Mouse (Mus musculus) kidney, postnatal 25 days (tissue): ENCODE data around the gene Klhl9.
"Not testable (repeated sequence)": the region's sequence is repeated elsewhere in the genome, so short reads cannot be mapped to it uniquely, and the experiment has no call there.

Experiments
- DNase-seq, 2 experiments: peaks; one replicate each; pipeline ENCODE4 v3.0.0; 2021; ENCODE audit warnings: mixed read lengths in 2 of 2

Klhl9 gene

GRCm38 (mm10) chr4:88721791-88722721 is at the start of gene Klhl9, which contains the start of gene Gm26566:
Gene Klhl9 (minus strand): TSS chr4:88722465.
Gene Gm26566 (plus strand): TSS chr4:88721805.
- peak; percentile 92 to 96 for DNase-seq

DNA sequence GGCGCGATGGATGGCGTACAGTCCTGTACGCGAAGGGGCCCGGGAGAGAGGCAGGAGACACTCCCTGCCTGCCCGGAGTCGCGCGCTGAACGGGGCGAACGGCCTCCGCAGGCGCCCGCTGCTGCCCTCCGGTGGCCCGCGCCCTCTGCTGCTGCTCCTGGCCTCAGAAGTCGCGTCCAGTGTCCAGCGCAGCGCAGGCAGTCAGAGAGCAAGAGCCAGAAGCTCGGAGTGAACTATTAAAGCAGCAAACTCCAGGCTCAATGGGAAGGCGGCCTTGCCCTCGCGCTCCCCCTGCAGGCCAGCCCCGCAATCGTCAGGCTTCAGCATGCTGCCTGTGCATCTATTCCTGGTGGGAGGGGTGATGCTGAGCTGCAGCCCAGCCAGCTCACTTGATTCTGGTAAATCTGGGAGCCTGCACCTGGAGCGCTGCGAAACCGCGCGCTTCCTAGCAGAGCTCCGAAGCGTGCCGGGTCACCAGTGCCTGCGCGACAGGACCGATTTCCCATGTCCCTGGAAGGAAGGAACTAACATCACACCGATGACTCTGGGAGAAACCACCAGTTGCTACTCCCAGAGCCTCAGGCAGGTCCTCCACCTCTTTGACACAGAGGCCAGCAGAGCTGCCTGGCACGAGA is 41.2 kb upstream of the Klhl9 start:
- peak; percentile 68 to 88 for DNase-seq

- DNase-seq: peak in 1 of 2 experiments; percentile 45
Measured at GRCm38 (mm10) chr4:88762341-88762740, 40.1 kb upstream of the Klhl9 start.

DNA sequence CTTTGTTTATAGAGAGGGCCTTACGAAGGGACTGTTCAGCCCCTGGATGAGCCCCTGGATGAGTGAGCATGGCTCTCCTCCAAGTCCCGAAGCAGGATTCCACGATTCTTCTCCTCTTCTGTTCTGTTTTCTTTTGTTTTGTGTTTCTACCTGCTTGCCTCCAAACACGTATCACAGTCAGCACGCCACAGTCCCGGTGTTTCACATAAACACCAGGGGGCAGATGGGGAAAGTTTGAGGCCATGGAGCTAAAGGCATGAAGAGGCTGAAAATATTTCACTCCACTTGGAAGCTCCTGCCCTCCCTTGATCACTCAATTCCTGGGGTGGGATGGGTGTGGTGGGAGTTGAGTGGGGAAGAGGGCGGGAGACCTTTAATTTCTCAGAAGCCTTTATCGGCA is 39.5 kb upstream of the Klhl9 start:
- peak; percentile 55 to 75 for DNase-seq

- DNase-seq: peak; percentile 78 to 91
Measured at GRCm38 (mm10) chr4:88760431-88760830, 38.2 kb upstream of the Klhl9 start.

DNA sequence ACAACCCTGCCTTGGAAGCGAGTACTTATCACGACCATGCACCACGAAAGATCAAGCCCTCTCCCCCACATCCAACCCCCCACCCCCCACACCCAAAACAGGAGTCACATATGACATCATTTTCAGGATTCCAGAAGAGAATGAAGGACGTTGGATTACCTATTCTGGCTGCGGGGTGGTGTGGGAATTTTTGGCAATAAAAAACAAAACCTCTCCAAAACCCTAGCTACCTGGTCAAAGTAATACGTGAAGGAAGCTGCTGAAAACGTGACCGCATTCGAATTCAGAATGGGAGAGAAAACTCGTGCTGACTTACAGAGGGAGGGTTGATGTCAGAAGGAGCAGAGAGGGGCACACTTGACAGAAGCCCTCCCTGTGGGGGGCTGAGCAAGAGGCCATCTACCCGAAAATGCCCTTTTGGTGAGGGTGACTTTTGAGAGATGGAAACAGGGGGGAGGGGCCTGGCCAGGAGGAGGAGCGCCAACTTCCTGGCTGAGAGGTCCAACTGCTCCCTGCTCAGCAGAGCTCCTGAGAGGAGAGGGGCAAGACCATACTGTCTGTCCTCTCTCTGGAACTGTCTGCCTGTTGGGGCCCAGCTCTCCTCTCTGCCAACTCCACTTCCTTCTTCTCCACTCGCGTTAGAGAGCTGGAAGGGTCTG is 37.5 kb upstream of the Klhl9 start, which contains the start of gene Gm13283:
TSS of gene Gm13283 (plus strand) at position 510 of the 659 bp plus-strand sequence.
- DNase-seq: peak; percentile 50 to 59

DNA sequence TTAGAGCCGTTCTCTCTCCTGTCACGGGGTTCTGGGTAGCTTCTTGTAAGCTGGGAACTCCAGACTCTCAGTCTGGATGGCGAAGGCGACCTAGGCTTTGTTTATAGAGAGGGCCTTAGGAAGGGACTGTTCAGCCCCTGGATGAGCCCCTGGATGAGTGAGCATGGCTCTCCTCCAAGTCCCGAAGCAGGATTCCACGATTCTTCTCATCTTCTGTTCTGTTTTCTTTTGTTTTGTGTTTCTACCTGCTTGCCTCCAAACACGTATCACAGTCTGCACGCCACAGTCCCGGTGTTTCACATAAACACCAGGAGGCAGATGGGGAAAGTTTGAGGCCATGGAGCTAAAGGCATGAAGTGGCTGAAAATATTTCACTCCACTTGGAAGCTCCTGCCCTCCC is 36.5 kb upstream of the Klhl9 start:
- DNase-seq: not testable (repeated sequence)

DNA sequence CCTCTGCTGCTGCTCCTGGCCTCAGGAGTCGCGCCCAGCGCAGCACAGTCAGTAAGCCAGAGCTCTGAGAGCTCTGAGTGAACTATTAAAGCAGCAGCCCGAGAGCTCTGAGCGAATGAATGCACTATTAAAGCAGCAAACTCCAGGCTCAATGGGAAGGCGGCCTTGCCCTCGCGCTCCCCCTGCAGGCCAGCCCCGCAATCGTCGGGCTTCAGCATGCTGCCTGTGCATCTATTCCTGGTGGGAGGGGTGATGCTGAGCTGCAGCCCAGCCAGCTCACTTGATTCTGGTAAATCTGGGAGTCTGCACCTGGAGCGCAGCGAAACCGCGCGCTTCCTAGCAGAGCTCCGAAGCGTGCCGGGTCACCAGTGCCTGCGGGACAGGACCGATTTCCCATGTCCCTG is 35.4 kb upstream of the Klhl9 start:
- peak; percentile 86 to 89 for DNase-seq

DNA sequence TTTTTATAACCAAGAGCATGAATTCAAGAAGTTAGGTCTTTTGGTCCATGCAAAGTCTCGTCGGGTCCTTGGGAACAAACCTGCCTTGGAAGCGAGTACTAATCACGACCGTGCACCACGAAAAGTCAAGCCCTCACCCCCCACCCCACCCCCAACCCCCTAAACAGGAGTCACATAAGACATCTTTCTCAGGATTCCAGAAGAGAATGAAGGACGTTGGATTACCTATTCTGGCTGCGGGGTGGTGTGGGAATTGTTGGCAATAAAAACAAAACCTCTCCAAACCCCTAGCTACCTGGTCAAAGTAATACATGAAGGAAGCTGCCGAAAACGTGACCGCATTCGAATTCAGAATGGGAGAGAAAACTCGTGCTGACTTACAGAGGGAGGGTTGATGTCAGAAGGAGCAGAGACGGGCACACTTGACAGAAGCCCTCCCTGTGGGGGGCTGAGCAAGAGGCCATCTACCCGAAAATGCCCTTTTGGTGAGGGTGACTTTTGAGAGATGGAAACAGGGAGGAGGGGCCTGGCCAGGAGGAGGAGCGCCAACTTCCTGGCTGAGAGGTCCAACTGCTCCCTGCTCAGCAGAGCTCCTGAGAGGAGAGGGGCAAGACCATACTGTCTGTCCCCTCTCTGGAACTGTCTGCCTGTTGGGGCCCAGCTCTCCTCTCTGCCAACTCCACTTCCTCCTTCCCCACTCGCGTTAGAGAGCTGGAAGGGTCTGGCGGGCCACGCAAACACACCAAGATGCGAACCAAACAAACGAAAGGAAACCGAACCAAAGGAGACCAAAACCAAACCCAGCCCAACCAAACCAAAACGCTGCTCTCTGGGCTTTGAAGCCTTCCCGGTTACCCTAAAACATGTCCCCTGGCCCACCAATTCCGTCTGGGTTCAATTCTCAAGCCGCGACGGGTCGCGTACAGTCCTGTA is 34.6 kb upstream of the Klhl9 start:
- peak in 1 of 2 experiments; percentile 41 for DNase-seq

DNA sequence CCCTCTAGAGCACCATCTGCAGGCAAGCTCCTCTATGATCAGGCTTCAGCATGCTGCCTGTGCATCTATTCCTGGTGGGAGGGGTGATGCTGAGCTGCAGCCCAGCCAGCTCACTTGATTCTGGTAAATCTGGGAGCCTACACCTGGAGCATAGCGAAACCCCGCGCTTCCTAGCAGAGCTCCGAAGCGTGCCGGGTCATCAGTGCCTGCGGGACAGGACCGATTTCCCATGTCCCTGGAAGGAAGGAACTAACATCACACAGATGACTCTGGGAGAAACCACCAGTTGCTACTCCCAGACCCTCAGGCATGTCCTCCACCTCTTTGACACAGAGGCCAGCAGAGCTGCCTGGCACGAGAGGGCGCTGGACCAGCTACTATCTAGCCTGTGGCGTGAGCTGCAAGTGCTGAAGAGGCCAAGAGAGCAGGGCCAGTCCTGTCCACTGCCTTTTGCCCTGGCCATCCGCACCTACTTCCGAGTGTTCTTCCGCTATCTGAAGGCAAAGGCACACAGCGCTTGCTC is 32.6 kb upstream of the Klhl9 start, which contains the start of gene Gm13271:
TSS of gene Gm13271 (plus strand) at position 51 of the 523 bp plus-strand sequence.
- DNase-seq: peak; percentile 34 to 71

DNA sequence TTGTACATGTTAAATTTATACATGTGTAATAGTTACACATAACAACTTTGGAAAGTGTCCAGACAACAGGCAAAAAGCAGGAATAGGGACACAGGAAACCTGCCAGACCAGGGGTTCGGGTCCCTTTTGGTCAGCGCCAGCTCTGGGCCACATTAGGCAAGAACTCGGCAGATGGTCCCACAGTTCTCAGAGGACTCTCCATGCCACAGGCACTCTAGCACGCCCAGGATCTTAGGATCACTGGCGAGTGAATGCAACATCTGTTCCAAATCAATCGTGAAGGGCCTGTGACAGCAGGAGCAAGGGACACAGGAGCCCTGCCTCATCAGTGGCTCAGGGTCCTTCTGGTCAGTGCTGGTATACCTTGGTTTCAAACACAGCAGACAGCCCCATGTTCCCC is 27.7 kb upstream of the Klhl9 start:
- DNase-seq: no peak

DNA sequence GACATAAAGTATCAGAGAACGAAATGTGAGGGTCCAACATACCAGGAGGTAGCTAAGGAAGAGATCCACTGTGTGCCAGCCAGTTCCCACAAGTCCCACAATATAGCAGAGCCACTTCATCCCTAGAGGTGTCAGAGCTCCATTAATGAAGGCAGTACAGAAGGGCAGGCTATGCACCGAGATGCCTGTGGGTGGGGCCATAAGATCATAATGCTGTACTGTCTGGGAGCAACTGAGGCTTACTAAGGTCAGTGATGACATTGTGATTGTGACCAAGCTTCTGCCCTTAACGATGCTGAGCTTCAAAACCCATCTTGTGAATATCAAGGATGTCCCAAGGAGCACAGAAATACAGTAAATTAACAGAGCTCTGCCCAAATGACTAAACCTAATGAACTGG is 21.9 kb upstream of the Klhl9 start:
- no peak for DNase-seq

DNA sequence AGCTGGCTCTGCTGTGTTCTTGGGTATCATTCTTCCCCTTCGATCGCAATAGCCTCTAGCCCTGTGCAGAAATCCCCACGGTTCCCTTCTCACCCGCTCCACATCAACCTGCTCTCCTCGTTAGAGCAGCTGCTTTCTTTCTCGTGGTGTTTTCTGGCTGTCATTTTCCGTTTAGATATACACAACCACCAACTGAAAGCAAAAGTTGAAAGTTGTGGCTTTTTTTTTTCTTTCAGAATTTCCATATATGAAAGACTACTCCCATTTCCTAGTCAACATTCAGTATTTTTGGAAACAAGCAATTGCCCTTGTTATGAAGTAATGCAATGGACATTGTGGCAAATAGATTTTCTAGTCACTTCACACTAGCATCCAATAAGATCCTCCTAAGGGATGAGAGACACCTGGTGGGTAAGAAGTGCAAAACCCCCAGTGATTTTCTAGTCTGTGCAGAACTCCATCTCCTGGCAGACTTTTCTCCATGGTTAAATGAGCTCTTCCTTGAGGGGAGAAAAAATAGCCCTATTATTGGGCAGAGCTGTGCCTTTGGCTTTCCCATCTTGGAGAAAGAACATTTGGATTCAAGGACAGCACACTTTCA is 20.6 kb upstream of the Klhl9 start:
- no peak for DNase-seq

DNA sequence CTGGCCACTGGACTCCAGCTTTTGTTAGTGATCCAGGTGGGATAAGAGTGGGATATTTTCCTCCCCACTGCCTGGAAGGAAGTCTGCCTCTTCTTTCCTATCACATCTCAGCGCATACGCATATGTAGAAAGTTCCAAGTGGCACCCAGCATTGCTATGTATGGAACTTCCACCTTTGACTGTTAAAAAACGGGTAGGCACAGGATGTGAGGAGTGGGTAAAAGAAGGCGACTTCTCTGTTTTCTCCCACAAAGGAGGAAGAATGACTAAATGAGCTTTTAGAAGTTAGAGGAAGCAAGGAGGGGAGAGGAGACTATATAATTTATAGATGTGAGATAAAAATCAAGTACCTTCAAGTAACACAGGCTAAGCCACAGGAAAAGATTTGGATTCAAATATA is 19.2 kb upstream of the Klhl9 start:
- DNase-seq: no peak

- DNase-seq: no peak
Measured at GRCm38 (mm10) chr4:88739036-88739435, 16.8 kb upstream of the Klhl9 start.

DNA sequence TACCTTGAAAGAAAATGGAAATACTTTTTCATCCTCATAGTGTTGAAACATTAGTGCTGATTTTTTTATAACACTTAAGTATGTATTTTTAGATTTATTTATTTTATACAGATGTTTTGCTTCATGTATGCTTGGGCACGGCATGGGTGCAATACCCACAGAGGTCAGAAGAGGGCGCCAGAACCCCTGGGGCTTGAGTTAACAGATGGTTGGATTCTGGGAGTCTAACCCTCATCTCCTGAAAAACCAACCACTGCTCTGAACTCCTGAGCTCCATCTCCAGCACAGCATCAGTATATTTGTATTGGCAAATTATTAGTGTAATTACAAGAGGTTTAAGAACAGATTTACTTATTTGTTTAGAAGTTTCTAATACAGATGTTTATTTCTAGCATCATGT is 16.2 kb upstream of the Klhl9 start:
- peak; percentile 71 to 83 for DNase-seq

DNA sequence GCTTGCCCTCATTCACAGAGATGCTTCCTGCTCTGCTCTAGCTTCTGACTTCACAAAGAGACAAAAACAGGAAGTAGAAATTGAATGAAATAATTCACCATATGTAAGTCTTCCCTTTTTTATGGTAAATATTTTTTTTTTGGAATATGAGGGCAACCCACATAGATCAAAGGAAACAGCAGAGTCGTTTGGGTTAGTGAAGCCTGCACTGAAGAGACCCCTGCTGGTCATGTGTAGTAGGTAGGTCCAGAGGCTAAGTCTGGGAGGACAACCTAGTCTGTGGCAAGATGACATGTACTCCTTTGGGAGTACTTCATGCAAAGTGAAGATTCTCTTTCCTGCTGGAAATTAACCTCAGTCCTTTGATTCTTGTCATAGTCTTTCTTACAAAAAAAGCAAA is 5.1 kb upstream of the Klhl9 start:
- DNase-seq: peak; percentile 56 to 73

- no peak for DNase-seq
Measured at GRCm38 (mm10) chr4:88726727-88727126, 4.5 kb upstream of the Klhl9 start.

DNA sequence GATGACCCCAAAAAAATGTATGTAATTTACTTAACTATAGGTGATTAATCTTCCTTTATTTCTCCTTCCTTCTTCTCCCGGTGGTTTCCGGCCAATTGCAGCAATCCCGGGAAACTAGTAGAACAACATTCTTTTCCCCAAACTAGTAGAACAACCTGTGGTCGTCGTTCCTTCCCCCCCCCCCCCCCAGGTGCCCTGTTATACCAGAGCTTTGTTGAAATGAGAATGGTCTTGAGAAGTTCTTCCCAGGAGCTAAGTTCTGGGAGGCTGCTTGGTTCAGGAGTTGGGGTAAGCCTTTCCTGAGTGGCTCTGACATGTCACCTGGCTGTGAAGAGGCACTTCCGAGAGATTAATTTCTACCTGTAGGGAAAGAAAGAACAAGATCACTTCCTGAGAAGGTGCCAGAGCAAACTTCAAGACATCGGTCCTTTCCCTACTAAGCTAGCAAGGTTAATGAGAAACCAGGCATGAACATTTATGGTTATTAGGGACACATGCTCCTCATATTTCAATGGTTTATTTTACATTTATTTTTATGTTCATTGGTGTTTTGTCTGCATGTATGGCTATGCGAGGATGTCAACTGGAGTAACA is 1.3 kb upstream of the Klhl9 start:
- no peak for DNase-seq

DNA sequence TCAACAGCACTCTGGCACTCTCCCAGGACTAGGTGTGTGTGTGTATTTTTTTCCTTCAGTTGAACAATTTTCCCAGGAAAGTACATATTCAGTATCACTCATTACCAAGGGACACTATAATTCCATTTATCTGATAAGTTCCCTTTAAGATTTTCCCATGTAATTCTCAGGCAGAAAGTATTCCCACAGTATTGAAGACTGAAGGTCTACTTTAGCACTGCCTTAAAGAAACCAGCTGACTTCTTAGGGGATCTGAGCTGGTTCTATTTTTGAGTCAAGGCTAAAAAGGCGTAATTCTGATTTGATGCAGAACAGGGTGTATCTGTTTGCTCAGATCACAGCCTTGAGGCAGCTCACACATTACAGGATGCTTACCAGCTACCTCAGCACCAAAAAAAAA is 3.5 kb downstream of the Klhl9 start:
- peak in 1 of 2 experiments; percentile 31 for DNase-seq

- DNase-seq: peak in 1 of 2 experiments; percentile 28
Measured at GRCm38 (mm10) chr4:88715059-88715458, 7.2 kb downstream of the Klhl9 start.
